Mouse (Mus musculus) layer of hippocampus, postnatal 36 days (tissue): Measurements from ENCODE around the gene Ccsap. TPM values are rescaled to one million over a fixed set of nuclear protein-coding genes. Genes with fewer than 3 reads are reported as not detected.
A peak's percentile ranks its signal among the peaks of the same experiment; 100 is the strongest.

ENCODE experiments used
- DNase-seq, 2 experiments: peaks; one replicate each; pipeline ENCODE4 v3.0.0; 2022
- total RNA-seq, 2 experiments: library from RNA; stranded (reverse); gene quantifications; 2 replicates each; pipeline ENCODE4 v1.2.3; 2021

Ccsap gene
- total RNA-seq, 2 experiments from 2014 or later = 56.1 to 56.4 TPM

DNA sequence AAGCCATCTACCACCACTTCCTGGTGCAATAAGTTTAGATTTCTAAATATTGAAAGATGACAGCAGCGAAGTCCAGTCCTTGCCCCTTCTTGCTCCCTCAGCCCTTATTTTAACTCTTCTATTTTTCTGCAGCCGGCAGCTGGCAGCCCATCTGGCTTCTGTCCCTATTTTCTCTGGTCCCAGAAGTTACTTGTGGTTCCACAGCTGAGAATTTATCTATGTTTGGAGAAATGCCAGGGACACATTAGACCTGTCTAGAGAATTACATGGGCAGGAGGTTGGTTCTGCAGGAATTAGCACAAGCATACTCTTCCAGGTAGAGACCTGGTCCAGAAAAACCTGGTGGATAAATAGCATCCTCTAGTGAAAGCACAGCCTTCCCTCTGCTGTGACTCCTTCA lies 17.9 kb upstream of the Ccsap start:
- no peak for DNase-seq

DNA sequence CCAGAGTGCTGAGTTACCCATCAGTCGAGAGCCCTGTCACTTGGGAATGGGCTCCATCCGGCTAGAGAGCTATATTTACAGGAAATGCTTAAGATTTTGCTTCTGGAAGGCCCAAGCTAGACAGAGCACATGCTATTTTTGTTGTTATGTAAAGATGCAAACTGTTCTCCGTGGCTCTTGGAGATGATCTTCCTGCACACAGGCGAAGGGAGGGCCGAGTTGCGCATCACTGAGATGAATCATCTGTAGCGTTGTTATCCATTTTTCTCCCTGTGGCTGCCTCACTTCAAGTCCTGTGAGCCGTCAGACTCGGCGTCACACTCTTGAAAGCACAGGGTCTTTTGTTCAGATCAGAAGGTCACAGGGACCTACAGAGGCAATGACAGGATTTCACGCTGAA lies 14.3 kb upstream of the Ccsap start:
- DNase-seq = no peak

DNA sequence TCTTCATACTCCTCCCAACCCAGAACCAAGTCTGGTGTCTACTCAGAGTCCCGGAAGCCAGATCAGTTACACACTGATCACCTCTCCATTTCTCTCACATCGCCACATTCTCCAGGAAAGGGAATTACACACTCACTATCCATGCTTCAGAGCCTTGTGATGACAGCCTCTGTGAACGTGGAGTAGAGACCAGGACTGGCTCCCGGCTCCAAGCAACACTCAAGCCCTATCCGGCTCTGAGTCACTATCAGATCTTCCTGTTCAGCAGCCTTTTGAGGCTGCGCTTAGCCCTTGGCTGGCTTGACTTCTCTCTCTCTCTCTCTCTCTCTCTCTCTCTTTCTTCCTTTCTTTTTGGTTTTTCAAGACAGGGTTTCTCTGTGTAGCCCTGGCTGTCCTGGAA lies 13.4 kb upstream of the Ccsap start:
- no peak for DNase-seq

DNA sequence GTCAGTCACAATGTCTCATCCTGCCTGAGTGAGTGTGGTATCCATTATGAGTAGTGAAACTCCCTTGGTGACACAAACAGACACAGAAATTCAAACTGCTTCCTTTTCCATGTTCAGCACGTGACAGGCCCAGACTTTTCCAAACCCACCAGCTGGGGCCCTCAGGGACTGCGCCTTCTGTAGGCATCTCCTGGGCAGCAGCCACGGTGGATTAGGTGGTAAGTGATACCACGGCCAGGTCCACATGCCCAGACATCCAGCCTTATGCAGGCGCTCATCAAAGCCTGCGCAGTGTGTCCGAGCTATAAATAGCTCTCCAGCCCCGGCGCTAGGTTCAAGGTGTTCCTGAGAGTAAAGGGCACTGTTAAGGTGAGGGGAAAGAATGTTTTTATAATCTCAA lies 12.0 kb upstream of the Ccsap start:
- DNase-seq = no peak

GRCm38 (mm10) chr8:123866971-123867370 lies 7.0 kb upstream of the Ccsap start:
- no peak for DNase-seq

GRCm38 (mm10) chr8:123865786-123866185 lies 5.8 kb upstream of the Ccsap start:
- no peak for DNase-seq

- no peak for DNase-seq
These were observed 377 bp upstream of the Ccsap start for GRCm38 (mm10) chr8:123860386-123860785.

DNA sequence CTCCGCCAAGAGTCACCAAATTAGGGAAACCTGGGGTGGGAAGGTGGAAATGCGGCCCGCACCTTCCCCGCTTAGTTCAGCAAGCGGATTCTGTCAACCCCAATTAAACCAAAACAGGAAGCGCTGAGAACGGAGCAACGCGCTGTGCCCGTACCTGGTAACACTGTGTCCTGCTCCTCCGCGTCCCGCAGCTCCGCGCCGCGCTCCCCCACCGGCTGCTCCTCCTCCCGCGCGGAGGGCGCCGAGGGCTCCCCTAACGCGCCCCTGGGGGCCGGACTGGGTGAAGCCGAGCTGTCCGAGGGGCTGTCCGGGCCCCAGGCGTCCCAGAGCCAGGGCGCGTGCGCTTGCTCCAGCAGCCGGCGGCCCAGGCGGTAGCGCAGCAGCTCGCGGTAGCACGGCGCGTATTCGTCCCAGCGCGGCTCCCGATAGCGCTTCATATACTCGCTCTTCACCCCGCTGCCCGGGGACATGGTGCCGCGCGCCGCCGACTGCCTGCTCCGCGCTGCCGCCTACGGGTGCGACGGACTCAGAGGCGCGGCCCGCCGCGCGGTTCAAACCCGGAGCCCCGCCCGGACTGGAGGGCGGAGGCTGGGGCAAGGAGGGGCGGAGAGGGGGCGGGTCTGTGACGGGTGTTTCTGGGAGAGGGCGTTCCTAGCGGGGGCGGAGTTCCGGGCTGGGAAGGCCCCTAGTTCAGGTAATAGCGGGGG lies 915 bp downstream of the Ccsap start:
- peak; percentile 91 for DNase-seq

DNA sequence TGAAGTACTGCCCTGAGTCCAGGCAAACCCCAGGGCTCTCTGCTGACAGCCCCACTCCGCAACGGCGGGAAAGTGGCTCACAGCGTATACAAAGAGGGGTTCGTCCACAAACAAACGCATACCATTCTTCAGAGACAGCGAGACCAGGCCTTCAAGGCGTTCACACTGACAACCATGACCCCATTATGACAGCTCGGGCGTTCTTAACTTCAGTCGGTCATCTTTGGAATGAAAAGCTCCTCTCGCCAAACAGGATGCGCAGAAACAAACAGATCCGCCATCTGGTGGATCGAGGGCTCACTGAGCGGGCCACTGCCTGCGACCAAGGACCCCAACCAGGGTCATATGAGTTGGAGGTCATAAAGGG lies 1.5 kb downstream of the Ccsap start:
- DNase-seq = no peak

- DNase-seq = no peak
These were observed 2.6 kb downstream of the Ccsap start for GRCm38 (mm10) chr8:123857361-123857760.

DNA sequence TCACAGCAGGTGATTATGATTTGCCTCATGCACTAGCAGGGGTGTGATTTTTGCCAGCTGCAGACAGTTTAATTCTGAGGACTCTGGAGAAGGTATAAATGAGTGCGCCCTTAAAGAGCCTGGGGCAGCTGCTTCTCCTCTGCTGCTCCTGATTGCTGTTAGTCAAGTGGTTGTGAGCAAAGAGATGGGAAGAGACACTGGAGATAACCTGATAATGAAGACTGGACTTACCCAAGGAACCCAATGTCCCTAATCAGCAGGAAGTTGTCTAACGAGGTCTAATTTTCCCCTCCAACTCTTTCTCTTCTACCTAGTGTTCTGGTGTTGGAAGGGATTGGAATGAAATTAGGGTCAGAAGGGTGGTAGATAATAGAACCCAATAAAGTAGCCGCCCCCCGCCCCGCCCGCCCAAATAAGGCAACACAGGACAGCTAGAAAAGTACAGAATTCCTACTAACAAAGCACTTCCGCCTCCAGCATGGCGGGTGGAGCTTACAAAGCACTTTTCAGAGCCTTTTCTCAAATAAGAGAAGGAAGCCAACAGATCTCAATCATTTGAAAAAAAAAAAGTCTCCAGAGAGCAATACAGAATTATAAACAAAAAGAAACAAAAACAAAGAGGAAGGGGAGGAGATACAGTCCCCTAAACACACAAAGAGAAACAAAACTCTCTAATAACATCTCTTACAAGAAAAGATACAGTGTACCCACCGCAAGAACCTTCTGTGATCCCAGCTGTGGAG lies 5.1 kb downstream of the Ccsap start:
- DNase-seq = no peak

- DNase-seq = no peak
These were observed 5.8 kb downstream of the Ccsap start for GRCm38 (mm10) chr8:123854252-123854651.

DNA sequence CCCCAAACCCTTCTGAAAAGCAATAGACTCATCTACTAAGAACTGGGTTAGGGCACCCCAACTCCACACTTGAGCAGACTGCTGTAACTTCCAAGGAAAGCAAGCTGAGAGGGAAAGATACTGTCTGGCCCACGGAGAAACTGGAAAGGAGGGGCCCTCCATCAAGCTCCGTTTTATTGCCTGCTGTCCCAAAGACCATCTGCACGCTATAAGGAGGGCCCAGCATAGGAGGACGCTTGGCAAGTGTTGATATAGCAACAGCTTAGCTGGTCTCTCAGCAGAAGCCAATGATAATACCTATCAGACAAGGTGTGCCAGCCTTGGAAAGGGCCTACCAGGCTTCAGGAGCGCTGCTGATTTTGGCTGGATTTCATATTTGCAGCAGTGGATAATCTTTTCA lies 8.4 kb downstream of the Ccsap start:
- no peak for DNase-seq

GRCm38 (mm10) chr8:123849352-123849751 lies 10.7 kb downstream of the Ccsap start:
- DNase-seq = no peak

GRCm38 (mm10) chr8:123847546-123847945 lies 12.5 kb downstream of the Ccsap start:
- no peak for DNase-seq

GRCm38 (mm10) chr8:123846509-123846908 lies 13.5 kb downstream of the Ccsap start:
- DNase-seq = no peak

DNA sequence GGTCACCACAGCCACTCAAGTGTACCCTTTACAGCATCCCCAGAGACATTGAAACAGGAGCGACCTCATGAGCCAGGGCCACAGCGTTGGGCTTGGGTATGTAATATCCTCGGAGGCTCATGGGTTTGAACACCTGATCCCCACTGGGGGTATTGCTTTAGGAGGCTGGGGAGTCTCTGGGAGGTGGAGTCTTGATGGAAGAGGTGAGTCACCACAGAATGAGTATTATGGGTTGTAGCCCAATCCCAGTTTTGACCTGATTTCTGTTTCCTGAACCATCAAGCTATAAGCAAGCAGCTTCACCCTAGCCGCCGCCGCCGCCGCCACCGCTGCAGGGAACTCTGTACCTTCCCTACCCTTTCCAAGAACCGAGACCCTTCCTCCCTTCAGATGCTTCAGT lies 14.0 kb downstream of the Ccsap start:
- DNase-seq = no peak

DNA sequence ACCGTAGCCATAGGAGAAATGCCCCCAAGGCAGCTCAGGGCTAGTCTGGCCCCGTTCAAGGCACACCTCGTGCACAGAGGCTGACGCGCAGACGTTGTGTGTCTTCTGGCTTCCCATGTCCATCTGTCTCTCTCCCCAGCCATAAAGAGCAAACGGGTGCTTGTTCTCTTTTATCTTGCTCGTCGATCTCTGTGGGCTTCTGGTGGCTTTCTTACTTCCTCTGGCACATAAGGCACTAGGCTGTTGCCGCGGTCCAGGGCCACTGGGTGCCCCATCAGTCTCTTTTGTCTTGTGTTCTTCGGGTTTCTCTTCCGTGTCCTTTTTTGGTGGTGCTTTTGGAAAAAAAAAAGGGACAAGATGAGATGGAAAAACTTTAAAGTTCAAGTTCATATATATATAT lies 14.9 kb downstream of the Ccsap start:
- no peak for DNase-seq

GRCm38 (mm10) chr8:123844341-123844740 lies 15.7 kb downstream of the Ccsap start:
- DNase-seq = no peak

GRCm38 (mm10) chr8:123842086-123842485 lies 17.9 kb downstream of the Ccsap start:
- DNase-seq = no peak

GRCm38 (mm10) chr8:123840578-123841345 lies 19.2 kb downstream of the Ccsap start:
- DNase-seq = peak; percentile 56 to 66

- no peak for DNase-seq
These were observed 21.5 kb downstream of the Ccsap start for GRCm38 (mm10) chr8:123838496-123838895.

DNA sequence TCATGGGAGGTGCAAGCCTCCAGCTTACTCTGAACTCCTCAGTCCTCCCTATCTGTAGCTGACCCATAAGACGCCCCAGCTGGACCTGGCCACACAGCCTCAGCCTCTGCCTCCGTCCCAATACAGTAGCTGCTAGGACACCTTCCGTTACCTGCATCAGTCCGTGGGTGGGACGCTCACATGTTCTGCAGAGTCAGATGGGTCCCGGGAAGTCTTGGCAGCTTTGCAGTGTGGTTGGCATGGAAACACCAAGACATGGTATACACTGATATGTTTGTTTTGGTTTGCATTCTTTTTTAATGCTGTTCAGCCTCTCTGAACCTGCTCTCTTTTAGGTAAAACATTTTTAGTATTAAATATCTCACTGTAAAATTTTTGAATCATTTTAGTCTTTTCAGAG lies 23.7 kb downstream of the Ccsap start:
- DNase-seq = no peak

DNA sequence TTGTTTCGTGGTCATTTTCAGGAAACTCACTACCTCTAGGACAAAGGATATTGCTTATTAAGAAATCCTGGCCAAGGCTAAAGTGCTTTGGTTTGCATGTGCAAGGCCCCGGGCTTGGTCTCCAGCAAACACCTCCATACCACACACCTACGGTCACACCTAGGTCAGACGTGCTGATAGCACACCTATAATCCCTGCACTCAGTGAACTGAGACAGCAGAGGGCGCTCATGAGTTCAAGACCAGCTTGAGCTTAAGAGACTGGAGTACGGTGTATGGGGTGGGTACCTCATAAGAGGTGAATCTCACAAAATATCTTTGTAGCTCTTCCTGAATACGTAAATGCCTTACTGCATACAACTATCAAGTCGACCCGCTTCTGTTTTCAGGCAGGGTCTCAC lies 24.6 kb downstream of the Ccsap start:
- peak in 1 of 2 experiments; percentile 55 for DNase-seq
